Mouse (Mus musculus) lung, embryonic 16.5 days (tissue): ENCODE results near the gene Cpne5. TPM values are rescaled to one million over a fixed set of nuclear protein-coding genes. Genes with fewer than 3 reads are reported as not detected.

Experiments
- ATAC-seq: fragments of 200-750 bp; cut with Nextera tagmentation; 2 replicates; pipeline ENCODE4 v1.8.0; 2017; ENCODE audit warnings: low read depth, mild to moderate bottlenecking, moderate library complexity
- H3K27ac ChIP-seq: fragments of 300-500 bp; sonication (generic); 2 replicates; pipeline ENCODE4 v1.5.1; 2014; ENCODE audit warnings: mild to moderate bottlenecking, control low read depth, low read length
- H3K27me3 ChIP-seq: fragments of 300-500 bp; sonication (generic); 2 replicates; pipeline ENCODE4 v1.6.1; 2014; ENCODE audit warnings: low read depth, low read length, mixed read lengths; ENCODE audit not compliant: control insufficient read depth, insufficient read depth
- H3K36me3 ChIP-seq: fragments of 300-500 bp; sonication (generic); 2 replicates; pipeline ENCODE4 v1.6.1; 2014; ENCODE audit warnings: low read length; ENCODE audit not compliant: control insufficient read depth, insufficient read depth
- H3K4me1 ChIP-seq: fragments of 300-500 bp; sonication (generic); replicated peaks from 2 replicates; pipeline ENCODE4 v1.6.1; 2014; ENCODE audit warnings: low read length, mixed read lengths; ENCODE audit not compliant: control insufficient read depth, insufficient read depth
- H3K4me2 ChIP-seq: fragments of 300-500 bp; sonication (generic); 2 replicates; pipeline ENCODE4 v1.6.1; 2014; ENCODE audit warnings: low read depth, low read length, control low read depth
- H3K4me3 ChIP-seq: fragments of 300-500 bp; sonication (generic); 2 replicates; pipeline ENCODE4 v1.5.1; 2014; ENCODE audit warnings: mild to moderate bottlenecking, low read length, control low read depth
- H3K9ac ChIP-seq: fragments of 300-500 bp; sonication (generic); 2 replicates; pipeline ENCODE4 v1.6.1; 2014; ENCODE audit warnings: low read length, control low read depth
- H3K9me3 ChIP-seq: fragments of 300-500 bp; sonication (generic); 2 replicates; pipeline ENCODE4 v1.6.1; 2016; ENCODE audit warnings: low read length; ENCODE audit not compliant: control insufficient read depth
- WGBS: fragments of 180-500 bp; shearing (Covaris S2); extraction: QIAGEN DNeasy Blood & Tissue Kit; methylation state at CpG from one replicate; pipeline ENCODE4 v1.1.7; 2014; 5-methylcytosine and 5-hydroxymethylcytosine counted together
- polyA plus RNA-seq: library from polyadenylated mRNA; unstranded; fragments of >200 nt; fragmentation: Nextera tagmentation; extraction: Ambion mirVana; gene quantifications from 2 replicates; pipeline ENCODE4 v1.2.1, GENCODE M21; 2015

The Cpne5 gene
- polyA plus RNA-seq, 1 experiment from 2014 or later: 5.0 TPM

DNA sequence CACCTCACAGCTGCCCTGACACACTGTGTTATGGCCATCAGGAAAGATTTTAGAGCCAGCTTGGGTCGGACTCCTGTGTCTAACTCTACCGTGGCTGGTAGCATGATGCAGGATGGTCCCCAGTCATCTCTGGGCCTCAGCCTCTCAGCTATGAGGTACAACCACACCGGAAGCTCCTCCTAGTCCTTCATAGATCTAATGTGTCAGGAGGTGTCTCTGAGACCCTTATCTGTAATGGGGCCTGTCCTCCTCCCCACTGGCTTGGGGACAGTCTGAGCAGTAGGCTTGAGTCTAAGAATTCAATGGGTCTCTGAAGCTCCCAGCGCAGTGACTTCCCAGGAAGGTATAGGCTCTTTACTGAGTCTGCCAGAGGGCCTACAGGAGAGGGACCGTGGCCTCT, 56.2 kb downstream of the Cpne5 start:
- H3K36me3 ChIP-seq: no peaks in the 10 kb centered on the region
- no peak overlapping the region for H3K4me3 ChIP-seq
- no peaks in the 10 kb centered on the region for H3K9me3 ChIP-seq
- peaks cover 11% of the 10 kb centered on the region; the same call in 1 of the 2 replicates for H3K4me1 ChIP-seq
- no peak for ATAC-seq
- H3K4me2 ChIP-seq: no peak overlapping the region
- no peaks in the 10 kb centered on the region for H3K27me3 ChIP-seq
- 65% methylated on average over 5 of the region's 5 CpGs for WGBS
- no peak overlapping the region for H3K27ac ChIP-seq
- no peak overlapping the region for H3K9ac ChIP-seq

DNA sequence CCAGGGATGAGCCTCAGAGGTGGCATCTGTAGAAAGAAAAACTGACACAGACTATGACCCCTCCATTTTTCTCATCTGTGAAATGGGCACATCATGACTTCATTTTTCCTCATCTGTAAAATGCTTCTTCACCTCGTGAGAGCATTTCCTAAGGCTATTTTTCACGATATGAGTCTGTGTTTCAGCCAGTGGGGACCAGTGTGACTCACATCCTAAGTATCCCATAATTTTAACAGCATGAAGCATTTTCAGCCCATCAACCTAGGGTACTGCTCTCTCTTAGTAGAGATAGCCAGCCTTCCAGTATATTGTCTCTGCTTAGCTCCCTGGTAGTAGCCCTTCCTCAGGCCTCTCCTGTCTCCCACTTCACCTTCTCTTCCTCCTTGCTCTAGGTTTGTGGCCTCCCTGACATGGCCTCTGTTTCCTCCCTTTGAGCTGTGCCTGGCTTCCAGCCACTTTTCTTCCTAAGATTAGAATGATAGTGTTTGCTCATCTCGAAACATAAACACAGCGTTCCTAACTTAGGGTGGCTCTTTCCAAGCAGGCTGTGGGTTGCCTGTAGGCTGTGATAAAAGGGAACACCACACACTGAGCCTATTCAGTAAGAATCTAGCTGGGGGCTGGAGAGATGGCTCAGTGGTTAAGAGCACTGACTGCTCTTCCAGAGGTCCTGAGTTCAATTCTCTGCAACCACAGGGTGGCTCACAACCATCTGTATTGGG, 57.4 kb downstream of the Cpne5 start:
- peak overlapping the region; percentile 4; the same call in 1 of the 2 replicates for H3K27ac ChIP-seq
- H3K4me2 ChIP-seq: no peak overlapping the region
- H3K9ac ChIP-seq: no peak overlapping the region
- peaks cover 13% of the 10 kb centered on the region; the same call in 1 of the 2 replicates for H3K4me1 ChIP-seq
- H3K4me3 ChIP-seq: no peak overlapping the region
- H3K9me3 ChIP-seq: no peaks in the 10 kb centered on the region
- 35% methylated on average over 4 of the region's 4 CpGs for WGBS
- H3K36me3 ChIP-seq: no peaks in the 10 kb centered on the region
- peak; percentile 41; the same call in 1 of the 2 replicates for ATAC-seq
- no peaks in the 10 kb centered on the region for H3K27me3 ChIP-seq

GRCm38 (mm10) chr17:29179917-29180316, 58.0 kb downstream of the Cpne5 start:
- no peaks in the 10 kb centered on the region for H3K36me3 ChIP-seq
- no peak for ATAC-seq
- no peak overlapping the region for H3K4me3 ChIP-seq
- 75% methylated on average over 6 of the region's 6 CpGs for WGBS
- no peaks in the 10 kb centered on the region for H3K27me3 ChIP-seq
- H3K9me3 ChIP-seq: no peaks in the 10 kb centered on the region
- no peak overlapping the region for H3K9ac ChIP-seq
- H3K4me1 ChIP-seq: peaks cover 7% of the 10 kb centered on the region; the same call in 1 of the 2 replicates
- no peak overlapping the region for H3K27ac ChIP-seq
- H3K4me2 ChIP-seq: no peak overlapping the region

- ATAC-seq: no peak
- Histone ChIP-seq H3K9ac (no peak overlapping the region), H3K27me3 (no peaks in the 10 kb centered on the region), H3K36me3 (no peaks in the 10 kb centered on the region), H3K9me3 (no peaks in the 10 kb centered on the region), H3K4me3 (no peak overlapping the region), H3K4me1 (peaks cover 7% of the 10 kb centered on the region; the same call in 1 of the 2 replicates), H3K27ac (no peak overlapping the region), H3K4me2 (no peak overlapping the region)
- WGBS: 76% methylated on average over 9 of the region's 9 CpGs
These were observed 59.4 kb downstream of the Cpne5 start for GRCm38 (mm10) chr17:29178503-29179059.

DNA sequence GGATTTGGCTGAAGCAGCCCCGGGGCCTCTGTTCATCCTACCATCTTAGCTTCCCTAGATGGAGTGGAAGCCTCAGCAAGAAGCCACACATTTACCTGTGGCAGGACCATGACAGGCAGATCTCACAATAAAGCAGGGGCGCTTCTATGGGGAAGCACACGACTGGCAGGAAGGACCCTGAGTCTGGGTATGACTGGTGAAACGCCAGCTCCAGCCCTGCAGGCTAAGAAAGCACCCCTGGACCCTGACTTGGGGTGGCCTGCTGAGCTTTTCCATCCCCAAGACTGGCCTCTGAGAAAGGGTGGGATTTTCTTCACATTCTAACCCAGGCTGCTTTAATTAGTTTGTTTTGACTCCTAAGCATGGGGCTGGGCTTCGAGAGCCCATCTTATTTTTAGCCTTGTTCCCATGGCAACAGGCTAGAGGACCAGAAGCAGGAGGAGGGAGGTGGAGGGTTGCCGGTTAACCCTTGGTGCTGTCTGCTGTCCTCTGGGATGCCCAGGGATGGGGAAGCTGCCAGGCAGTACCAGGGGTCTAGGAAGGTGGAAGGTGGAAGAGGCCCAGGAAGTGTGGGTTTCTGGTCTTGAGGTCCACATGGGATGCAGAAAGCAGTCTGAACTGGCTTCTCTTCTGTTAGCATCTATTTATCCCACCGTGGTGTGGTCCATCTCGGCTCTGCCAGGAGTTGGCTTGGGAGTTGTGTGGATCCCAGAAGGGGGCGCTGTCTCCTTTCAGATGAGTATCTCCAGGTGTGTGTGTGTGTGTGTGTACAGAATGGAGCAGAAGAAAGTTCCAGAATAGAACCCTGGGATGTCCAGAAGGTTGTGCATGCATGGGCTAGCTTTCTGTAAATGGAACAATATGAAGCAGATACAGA, 61.3 kb downstream of the Cpne5 start:
- Histone ChIP-seq H3K27me3 (no peaks in the 10 kb centered on the region), H3K4me2 (no peak overlapping the region), H3K9me3 (no peaks in the 10 kb centered on the region), H3K4me3 (no peak overlapping the region), H3K9ac (no peak overlapping the region), H3K27ac (no peak overlapping the region), H3K36me3 (no peaks in the 10 kb centered on the region), H3K4me1 (peaks cover 9% of the 10 kb centered on the region; the same call in 1 of the 2 replicates)
- ATAC-seq: no peak
- 24% methylated on average over 9 of the region's 9 CpGs for WGBS

- Histone ChIP-seq H3K27me3 (no peaks in the 10 kb centered on the region), H3K9me3 (no peaks in the 10 kb centered on the region), H3K9ac (no peak overlapping the region), H3K4me1 (peaks cover 7% of the 10 kb centered on the region; the same call in 1 of the 2 replicates), H3K36me3 (no peaks in the 10 kb centered on the region), H3K4me2 (no peak overlapping the region), H3K27ac (no peak overlapping the region), H3K4me3 (no peak overlapping the region)
- no peak for ATAC-seq
- 53% methylated on average over 3 of the region's 3 CpGs for WGBS
These were observed 62.3 kb downstream of the Cpne5 start for GRCm38 (mm10) chr17:29175693-29176092.

DNA sequence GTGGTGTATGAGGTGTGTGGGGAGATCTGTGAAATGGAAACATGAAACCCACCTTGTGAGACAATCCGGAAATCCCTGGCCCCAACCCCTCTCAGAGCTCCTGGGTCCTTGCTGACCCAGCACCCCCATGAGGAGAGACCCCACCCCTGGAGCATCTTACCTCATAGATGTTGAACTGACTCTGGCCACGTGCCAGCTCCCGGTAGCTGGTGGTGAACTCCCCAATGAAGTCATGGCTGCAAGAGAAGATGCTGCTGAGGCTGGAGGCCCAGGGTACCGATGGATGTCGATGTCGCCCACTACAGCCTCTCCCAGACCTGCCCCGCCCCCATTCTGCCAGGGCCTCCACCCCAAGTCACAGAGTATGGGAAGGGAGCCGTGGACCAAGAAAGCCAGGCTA, 64.8 kb downstream of the Cpne5 start:
- 70% methylated on average over 8 of the region's 8 CpGs for WGBS
- no peaks in the 10 kb centered on the region for H3K27me3 ChIP-seq
- no peaks in the 10 kb centered on the region for H3K9me3 ChIP-seq
- no peak overlapping the region for H3K4me3 ChIP-seq
- H3K36me3 ChIP-seq: no peaks in the 10 kb centered on the region
- H3K27ac ChIP-seq: no peak overlapping the region
- H3K4me2 ChIP-seq: no peak overlapping the region
- H3K4me1 ChIP-seq: 0 out of 2 replicates have a peak, but pooled peaks cover 5% of the 10 kb centered on the region
- H3K9ac ChIP-seq: no peak overlapping the region
- ATAC-seq: no peak

DNA sequence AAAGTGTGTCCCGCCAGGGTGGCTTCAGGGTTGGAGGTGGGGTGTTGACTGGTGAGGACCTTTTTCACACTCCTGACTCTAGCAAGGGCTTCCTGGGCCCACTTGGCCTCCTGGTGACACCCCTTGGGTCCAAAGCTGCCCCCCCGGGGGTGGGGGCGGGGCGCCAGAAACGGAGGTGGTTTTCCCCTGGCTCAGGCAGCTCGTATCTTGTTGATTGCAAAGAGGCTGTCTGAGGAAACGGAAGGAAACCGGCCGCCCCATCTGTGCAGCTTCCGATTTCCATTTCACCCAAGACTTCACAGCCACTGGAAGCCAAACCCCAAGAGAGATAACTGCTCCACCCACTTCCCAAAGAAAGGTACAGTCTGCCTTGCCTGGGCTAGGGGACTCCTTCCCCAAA, 65.9 kb downstream of the Cpne5 start:
- Histone ChIP-seq H3K4me1 (0 out of 2 replicates have a peak, but pooled peaks cover 5% of the 10 kb centered on the region), H3K9me3 (no peaks in the 10 kb centered on the region), H3K27me3 (no peaks in the 10 kb centered on the region), H3K4me2 (no peak overlapping the region), H3K4me3 (no peak overlapping the region), H3K27ac (no peak overlapping the region), H3K36me3 (no peaks in the 10 kb centered on the region), H3K9ac (no peak overlapping the region)
- ATAC-seq: no peak
- 32% methylated on average over 10 of the region's 10 CpGs for WGBS
